Mouse (Mus musculus) thymus, postnatal 36 days (tissue): ENCODE data around the gene Tnc.

Source experiments
- DNase-seq, 2 experiments: peaks; one replicate each; pipeline ENCODE4 v3.0.0; 2022; ENCODE audit warnings: mixed read lengths in 2 of 2

Tnc gene

DNA sequence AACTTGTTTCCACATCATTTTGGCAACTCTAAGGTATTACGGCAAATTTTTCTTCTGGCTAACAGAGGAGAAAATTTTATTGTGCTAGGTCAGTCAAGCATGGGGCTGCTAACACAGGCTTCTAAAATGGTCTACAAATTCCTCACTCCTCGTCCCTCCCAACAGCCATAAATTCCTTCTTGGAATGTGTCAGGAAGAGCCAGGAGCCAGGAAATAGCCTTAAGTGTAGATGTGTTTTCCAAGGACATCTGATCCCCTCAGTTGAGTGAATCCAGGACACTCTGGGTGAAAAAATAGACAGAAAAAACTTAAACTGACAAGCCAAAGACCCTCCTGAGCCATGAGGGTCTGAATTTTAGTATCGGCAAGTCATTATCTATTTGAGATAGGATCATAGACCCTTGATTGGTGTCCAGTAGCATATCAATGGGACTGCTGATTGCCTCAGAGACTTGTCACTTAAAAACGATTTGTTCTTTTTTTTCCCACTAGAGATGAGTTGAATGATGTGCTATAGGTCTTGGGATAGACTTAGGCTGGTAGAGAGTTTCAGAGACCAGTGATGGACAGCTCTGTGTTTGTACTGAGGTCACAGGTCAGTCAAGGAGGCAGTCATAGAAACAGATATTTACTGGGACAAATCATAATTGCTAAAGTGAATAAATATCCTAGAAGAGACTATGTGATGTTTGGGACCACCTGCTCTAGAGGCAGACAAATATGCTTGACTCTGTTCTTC lies 22.6 kb downstream of the Tnc start:
- DNase-seq = no peak

DNA sequence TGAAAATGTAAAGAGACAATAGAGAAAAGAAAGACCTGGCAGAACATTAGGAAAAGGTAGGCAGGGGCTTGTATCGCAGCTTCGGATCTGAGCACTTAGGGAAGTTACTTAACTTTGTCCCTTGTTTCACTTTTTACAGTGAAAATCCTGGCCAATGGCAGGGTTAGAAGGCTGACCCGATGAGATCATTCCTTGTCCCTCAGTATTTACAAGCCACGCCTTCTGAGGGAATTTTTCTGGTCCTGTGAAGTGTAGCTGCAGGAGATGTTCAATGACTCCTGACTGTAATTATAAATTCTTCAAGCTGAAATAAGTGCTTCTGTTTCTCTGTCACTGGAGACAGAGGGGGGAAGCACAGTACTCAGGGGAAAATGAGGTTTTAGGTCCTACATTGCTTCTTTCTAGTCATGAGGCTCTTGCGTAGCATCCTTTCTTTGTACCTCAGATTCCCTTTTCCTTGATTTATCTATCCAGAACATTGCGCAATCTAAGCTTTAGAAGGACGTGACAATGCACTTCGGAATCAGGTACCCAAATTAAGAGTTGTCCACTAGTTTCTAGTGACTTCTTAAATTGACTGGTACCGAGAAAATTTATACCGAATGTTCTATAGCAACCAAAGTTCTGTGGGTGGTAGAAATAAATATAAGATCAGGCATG lies 25.8 kb downstream of the Tnc start:
- DNase-seq = no peak

DNA sequence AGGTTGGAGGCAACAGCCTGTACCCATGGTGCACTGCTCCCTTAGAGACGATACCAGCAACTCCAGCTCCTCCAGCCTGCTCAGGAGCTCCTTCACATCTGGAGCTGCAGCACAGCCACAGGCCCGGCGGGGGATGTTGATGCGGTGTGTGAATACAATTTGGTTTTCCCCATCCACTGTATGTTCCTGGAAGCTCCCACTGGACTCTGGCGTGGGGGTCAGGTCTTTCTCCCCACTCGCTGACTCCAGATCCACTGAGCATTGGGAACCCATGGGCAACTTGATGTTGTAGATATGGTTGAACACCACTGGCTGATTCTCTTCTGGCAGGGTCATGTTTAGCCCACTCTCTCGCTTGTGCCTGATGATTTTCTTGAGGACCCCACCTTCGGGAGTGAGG lies 26.7 kb downstream of the Tnc start:
- no peak for DNase-seq

DNA sequence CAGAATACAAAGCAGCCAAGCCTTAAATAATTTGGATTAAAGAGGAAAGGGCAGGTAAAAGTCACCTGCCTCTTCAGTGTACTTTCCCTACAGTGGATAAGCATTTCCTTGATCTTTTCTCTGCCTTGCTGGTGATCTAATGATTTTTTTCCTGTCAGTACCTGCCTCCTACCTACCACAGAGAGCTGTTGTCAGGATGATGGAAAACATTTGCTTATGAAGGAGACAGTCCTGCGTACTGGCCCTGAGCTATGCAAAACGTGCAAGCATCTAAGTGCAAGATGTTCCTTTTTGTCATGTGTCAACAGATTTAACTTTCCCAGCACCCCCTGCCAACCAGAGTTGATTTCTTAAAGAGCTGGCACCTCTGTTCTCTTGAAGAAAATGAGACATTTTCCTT lies 35.5 kb downstream of the Tnc start:
- DNase-seq = no peak

DNA sequence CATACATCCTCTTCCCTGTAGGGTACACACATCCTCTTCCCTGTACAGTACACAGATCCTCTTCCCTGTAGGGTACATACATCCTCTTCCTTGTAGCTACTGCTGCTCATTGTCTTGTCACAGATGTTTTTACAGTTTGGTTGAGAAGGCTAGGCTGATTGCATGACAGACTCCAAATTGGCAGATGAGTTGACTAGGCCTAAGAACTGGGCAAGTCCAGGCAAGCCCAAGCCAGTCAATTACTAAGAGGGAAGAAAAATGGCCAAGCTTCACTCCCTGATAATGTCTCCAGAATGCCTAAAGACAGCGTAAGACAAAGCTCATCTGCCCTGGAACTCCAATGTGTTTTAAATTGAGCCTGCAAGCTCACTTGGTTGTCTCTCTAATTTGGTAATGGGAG lies 36.9 kb downstream of the Tnc start:
- DNase-seq = no peak

DNA sequence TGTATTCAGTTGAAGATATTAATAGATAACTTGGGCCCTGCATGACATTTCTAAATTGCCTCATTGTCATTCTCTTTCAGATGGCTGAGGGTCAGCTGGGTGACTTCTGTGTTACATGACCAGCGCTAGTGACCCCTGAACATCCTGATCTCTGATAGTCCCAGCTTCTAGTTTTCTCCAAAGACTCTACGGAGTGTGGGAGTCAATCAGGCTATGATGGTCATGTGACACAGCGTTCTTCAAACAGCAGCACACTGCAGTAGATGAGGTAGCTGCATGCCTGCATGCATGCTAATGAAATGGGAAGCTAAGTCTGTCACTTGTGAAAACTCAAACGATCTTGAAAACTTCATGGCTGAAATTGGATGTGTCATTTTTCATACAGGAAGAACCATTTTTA lies 41.6 kb downstream of the Tnc start:
- DNase-seq = no peak

DNA sequence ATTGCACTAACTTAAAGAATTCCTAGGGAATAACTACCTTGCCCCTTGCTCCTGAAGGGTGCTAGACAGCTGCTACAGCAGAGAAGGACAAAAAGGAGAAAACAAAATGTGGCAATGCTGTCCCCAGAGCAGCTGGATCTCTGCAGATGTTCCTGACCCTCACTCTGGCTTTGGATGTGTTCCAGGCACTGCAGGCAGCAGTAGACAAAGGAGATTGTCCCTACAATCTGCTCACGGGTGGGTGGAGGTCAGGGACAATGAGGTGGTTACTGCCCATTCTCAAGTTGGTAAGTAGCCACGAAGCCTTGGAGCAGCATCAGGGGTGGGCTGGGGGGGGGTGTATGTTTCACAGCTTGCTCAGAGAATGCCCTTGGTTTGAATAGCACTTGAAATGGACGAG lies 43.1 kb downstream of the Tnc start:
- no peak for DNase-seq

DNA sequence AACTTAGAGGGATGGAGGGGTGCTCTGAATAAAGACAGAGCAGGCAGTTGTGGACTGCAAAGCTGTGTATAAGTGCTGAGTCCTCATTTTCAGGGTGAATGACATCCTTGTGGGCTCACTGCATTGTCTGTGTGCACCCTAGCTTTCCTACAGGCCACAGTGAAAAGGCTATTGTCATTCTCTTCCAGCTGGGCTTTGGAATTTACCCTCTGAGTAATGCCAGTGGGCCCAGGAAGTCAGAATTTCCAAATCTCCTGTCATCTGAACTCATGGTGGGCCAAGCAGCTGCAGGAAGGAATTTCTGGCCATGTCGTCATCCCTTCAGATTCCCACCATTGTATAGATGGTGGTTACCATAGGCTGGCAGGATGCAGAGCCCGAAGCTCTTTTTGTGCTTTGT lies 44.6 kb downstream of the Tnc start:
- no peak for DNase-seq

DNA sequence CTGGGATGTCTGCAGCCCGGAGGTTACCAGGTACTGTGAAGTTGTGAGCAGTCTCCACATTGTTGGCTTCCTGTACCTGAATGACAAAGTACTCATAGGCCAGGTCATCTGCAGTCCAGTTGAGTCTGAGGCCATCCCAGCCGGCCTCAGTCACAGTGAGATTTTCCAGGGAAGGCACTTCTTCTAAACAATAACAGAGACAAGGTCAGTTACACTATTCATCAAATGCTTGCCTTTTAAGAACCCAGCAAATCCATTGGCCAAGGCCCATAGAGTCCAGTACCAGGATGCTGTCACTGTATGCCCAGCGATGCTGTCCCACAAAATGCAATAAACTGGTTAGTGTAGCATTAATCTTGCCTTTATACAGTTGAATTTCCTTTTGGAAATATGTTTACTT lies 46.0 kb downstream of the Tnc start:
- DNase-seq = no peak

DNA sequence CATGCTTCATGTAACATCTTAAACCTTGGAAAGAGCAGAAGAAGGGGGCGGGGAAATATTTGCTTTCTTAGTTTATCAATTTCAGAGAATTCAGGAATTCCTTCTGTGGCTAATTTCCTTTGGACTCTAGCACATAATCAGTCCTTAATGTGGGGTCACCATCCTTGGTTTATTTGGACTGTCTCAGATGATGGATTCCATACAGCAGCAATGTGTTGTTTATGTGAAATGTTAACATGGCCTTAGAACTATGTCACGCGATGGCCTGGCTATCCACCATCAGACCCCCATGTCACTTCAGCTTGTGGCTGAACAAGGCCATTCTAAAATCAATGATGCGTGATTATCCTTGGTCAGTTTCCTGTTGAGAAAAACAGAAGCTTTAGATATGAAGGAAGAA lies 46.5 kb downstream of the Tnc start:
- DNase-seq = no peak

DNA sequence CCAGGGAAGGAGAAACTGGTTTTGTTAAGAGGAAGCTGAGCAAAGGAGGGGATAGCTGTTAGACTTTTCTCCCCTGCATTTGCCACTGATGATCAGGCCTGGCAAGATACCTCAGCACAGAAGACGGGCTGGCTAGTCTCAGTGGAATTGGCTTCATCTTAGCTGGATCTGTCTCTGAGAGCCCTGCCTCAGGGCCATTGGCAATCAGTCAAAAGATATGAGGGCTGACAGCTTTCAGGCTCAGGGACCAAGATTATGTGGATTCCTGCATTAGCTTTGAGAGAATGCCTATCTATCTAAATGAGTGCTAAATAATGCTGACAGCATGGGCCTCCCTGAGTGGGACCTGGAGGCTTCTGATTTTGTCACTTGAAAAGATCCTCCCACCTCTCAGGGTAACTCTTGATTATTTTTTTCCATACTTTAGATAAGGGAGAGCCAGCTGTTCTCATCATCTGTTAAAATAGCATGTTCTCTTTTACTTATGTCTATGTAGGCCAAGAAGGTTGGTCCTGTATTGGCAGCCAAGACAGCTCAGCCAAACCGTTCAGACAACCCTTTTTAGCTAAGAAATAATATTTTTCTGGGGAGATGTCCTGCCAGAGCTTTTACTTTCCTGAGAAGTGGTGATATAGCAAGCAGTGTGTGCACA lies 53.2 kb downstream of the Tnc start:
- no peak for DNase-seq

DNA sequence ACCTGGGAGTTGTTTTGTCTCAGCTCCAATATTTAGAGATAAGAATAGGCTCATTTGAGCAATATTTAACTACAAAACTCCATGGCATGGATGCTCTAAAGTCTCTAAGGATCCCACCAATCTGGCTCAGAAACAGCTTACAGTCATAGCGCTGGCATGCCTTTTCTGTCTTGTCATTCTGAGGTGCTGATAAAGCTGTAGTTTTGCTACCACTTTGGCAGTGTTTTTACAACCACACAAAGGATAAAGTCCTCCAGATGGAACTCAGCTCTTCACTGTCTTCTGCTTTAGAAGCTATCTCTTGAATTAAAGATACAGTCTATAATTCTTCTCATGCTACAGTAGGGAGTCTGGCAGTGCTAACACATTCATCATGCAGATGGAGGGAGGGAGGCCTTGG lies 56.6 kb downstream of the Tnc start:
- no peak for DNase-seq

DNA sequence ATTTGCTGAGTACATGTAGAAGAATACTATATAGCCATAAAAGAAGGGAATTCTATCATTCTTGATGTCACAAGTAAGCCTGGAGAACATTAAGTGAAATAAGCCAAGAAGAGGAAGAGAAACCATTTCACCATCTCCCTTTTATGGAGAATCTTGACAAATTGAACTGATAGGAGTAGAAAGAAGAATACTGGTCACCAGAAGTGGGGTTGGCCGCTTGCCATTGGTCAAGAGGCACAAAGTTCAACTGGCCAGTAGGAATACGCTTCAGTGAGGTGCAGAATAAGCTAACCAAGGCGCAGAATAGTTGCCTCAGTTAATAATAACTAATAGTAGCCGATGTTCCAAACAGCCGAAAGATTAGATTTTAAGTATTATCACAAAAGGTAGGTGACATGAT lies 58.7 kb downstream of the Tnc start:
- DNase-seq = no peak

DNA sequence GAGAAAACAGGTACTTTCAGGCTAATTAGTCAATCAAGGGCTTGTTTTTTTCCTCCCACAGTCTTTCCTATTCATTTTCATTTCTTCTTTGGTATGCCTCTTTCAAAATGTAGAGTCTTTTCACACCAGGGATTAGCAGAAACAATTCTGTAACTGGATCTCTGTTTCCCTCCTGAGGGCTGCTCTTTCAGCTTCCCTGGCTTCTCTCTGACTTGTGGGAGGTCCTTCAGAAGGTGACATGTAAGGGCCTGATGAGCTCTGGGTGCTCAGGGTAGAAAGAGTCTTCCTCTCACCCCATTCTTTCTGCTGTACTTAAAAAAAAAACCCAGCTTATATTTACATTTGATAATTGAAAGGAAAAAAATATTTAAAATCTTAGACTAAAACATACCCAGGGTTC lies 60.2 kb downstream of the Tnc start:
- no peak for DNase-seq

DNA sequence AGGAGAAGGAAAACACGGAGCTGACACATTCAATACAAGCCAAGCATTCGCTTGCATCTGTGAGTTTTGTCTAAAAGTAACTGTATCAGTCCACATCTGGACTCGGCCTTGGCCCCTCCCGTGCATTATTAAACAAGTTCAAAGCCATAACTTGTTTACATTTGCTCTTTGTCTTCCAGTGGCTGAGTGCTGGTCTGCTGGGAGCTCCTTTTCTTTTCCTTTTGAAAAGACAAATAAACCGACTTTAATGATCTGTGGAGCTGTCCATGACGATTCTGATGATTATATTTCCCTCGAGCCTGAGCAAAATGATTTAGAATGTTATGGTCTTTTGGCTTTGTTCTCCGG lies 63.7 kb downstream of the Tnc start:
- DNase-seq = no peak

DNA sequence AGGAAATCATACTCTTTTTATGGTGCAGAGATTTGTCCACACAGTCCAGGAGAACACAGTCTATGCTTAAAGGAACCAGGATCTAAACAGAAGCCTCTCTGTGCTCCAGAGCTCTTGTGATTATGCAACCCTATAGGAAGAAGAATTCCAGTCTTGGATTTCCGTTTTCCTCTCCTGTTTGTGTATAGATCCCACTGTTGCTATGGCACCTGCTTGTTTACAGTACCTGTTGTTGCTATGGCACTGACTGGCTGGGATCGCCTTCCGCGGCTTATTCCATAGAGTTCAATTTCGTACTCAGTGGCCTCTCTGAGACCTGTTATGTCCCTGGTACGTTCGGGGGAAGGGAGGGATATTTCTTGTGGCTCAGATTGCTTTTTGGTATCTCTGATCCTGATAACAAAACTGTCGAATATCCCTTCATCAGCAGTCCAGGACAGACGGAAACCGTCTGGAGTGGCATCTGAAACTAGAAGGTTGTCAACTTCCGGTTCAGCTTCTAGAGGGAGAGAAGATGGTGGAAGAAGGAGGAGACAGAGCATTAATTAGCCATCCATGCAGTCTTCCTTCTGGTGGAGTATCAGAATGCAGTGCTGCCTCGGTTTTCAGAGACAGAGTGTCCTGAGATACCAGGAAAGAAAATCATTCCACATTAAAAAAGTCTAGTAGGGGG lies 64.3 kb downstream of the Tnc start:
- DNase-seq = no peak

DNA sequence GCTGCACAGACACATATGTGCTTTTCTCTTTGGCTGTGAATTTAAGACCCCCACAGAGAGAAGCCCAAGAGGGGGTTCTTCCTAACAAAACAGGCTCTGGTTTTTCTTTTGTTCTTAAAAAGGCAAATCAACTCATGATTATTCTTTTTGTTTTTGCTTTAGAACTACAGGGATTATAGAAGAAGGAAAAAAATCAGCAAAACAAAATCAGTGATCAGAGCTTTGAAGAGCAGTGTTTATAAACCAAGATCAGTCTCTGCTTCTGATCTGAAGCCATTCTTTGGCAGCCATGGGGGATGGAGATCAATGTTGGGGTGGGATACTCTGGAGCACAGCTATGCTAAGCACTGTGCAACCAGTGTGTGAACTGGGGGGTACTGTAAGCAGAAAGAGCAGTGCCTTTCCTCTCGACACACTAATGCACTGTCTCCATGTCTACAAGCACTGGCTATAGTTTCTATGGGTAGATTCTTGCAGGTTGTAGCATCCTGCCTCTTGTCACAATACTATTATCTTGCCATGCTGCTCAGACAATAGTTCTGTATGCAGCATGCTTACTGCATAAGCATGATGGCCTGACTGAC lies 66.5 kb downstream of the Tnc start:
- no peak for DNase-seq

DNA sequence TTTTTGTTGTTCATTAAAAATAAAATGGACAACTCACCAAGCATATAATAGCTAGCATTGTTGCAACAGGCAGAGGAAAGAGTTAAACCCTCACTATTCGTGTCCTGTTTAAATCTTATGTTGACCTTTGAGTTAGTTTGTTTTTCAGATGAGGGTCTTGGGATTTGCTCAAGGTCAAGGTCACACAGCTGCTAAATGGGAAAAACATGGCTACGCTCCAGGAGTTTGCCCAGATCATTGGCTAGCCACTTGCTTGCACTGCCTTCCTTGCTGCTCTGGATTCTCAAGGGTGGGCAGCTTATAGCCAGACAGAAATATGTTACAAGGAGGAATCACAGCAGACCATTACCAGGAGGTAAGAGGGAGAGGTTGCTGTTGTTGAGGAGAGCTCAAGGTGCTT lies 67.2 kb downstream of the Tnc start:
- no peak for DNase-seq

DNA sequence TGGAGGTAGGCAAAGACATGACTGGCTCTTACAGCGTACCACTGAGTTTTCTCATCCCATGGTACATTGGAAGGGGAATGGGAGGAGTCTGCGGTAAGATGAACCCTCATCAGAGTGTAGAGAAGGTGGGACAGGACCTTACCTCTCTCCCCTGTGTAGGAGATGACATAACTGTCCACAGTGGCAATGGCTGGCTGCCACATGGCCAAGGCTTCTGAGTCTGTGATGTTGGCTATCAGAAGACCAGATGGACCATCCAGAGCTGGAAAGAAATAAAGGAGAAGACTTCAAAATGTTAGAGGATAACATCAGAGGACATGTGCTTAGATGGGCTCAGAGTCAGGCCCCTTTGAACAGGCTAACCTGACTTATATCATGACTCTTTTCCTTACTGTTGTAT lies 74.3 kb downstream of the Tnc start:
- no peak for DNase-seq

DNA sequence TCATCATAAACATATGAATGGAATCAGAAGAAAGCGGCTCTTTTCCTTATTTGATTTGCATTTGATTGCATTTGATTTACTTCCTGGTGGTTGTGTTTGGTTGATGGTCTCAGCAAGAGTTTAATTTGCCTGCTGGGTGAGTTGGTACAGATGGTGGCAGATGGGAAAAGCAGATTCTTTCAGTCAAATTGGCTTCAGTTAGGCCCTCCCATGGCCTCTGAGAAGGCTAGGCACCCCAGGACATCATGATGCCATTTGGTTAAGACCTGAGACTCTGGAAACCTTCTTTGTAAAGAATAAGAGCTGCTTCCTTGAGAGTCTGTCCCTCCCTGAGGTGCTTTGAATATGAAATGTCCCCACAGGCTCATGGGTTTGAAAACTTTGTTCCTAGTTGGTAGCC lies 75.1 kb downstream of the Tnc start:
- no peak for DNase-seq

DNA sequence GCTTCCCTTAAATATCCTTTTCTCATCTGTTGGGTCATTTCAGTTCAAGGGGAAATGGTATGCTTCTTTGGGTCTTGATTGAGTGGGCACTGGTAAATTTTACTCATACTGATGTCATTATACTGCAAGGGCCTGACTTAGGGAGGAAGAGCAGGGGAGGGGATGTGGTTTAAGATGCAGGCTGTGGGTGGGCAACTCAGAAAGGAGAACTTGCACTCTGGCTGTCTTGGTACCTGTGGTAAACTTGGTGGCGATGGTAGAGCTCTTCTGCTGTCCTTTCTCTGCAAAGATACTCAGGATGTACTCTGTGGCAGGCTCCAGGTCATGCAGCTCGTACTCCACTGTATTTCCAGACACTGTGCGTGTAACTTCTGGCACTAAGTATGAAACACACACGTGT lies 75.9 kb downstream of the Tnc start:
- no peak for DNase-seq

DNA sequence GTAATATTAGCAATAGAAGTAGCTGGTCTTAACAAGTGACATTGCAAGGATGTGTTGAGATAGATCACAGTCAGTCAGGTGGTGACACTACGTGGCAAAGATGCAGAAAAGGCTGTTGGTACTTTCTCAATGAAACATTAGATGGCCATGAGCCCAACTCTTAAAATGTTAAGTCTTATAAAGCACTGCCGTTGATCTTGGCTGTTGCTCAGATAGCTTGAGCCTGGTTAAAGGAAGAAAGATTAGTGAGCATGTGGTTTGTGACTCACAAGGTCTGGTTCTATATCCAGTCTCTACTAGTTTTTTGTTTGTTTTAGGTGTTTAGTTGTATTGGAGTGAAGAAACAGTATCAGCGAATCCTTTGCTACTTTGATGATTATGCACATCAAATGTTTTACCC lies 76.9 kb downstream of the Tnc start:
- no peak for DNase-seq

DNA sequence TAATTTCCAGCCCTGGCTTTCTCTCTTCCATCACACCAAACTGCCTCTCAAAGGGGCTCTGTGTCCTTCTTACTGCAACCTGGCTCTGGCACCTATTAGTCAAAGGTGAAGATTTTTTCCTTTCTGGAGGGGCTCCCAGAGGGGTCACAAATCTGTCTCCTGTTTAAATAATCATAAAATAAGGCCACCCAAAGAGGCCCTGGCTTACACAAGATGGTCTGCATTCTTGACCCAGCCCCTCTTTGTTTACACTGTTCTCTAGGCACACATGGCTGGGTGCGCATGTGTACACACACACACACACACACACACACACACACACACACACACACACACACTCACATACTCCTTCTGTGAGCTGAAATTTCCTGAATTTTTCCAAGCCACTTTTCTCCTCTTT lies 83.4 kb downstream of the Tnc start:
- no peak for DNase-seq
